ENCODE assay signal across 9 mouse cellular contexts in genomic region chr2:49358839-49359520, GRCm38 (mm10).
DNase-seq lines count a peak whose midpoint lies in the region; ATAC-seq lines count a peak whose summit lies in the region.
"Had no signal": no experiment of that assay in that cellular context is flagged by ENCODE, and none has a peak within 500 bp of the region (broad histone marks: within the 10 kb centered on the region; RNA-seq: fewer than 3 reads in every experiment).

No protein-coding gene starts in this region.

- H3K27ac ChIP-seq in neural tube, embryonic 15.5 days (replicated peaks), result no peak overlapping the region
- H3K27ac ChIP-seq: lung, embryonic 15.5 days had no signal

- no peaks in the 10 kb centered on the region for H3K9me3 ChIP-seq in neural tube, embryonic 15.5 days (replicated peaks)
- H3K9me3 ChIP-seq: lung, embryonic 15.5 days had no signal

- H3K27me3 ChIP-seq in neural tube, embryonic 15.5 days (replicated peaks), result no peaks in the 10 kb centered on the region
- H3K27me3 ChIP-seq: lung, embryonic 15.5 days had no signal

- intact Hi-C loops in heart, postnatal 36 days (cut with DNase I), result loop anchor here (1.0 to 10.0 kb wide), 3 partner anchors 86 to 375 kb away; no protein-coding TSS in a partner anchor
- intact Hi-C loops in left cerebral cortex, postnatal 25 days (cut with DNase I), result loop anchor here (1.0 to 2.0 kb wide), 2 partner anchors 368 to 375 kb away; no protein-coding TSS in a partner anchor

- no peaks in the 10 kb centered on the region for H3K36me3 ChIP-seq in neural tube, embryonic 15.5 days
- H3K36me3 ChIP-seq: lung, embryonic 15.5 days had no signal

- WGBS in neural tube, embryonic 15.5 days, result 59% methylated on average over 4 of the region's 4 CpGs

- H3K4me2 ChIP-seq in neural tube, embryonic 15.5 days, result no peak overlapping the region
- H3K4me2 ChIP-seq: lung, embryonic 15.5 days had no signal

- H3K4me1 ChIP-seq in neural tube, embryonic 15.5 days, result no peaks in the 10 kb centered on the region

- peak; percentile 30 for DNase-seq in neural tube, embryonic 10.5 days (ENCODE audit: extremely low spot score, low spot score)
- peak; percentile 61 for DNase-seq in ZHBTc4 (ENCODE audit: low read depth, low spot score)
- DNase-seq in cerebellum, postnatal 14 days, result peak; percentile 13 to 26
- DNase-seq in heart, postnatal 36 days, result peak; percentile 51 to 58
- peak; percentile 24 to 31 for DNase-seq in left cerebral cortex, postnatal 25 days (ENCODE audit: low spot score in 2 of 2)
- DNase-seq in retina, adult 2 months (ENCODE audit: low read depth, low spot score), result peak; percentile 9

- no peak overlapping the region for H3K9ac ChIP-seq in neural tube, embryonic 15.5 days (replicated peaks)
- H3K9ac ChIP-seq: lung, embryonic 15.5 days had no signal

- H3K4me3 ChIP-seq in neural tube, embryonic 15.5 days (replicated peaks), result no peak overlapping the region
- H3K4me3 ChIP-seq: erythroblast, embryonic 14.5 days; lung, embryonic 15.5 days had no signal

- ATAC-seq in neural tube, embryonic 15.5 days (ENCODE audit: low FRiP score), result no peak

Comparison
In these comparisons a context has a peak if more than half of its experiments do, and no peak if none do; other contexts are left out.
1. DNase-seq: peak in every context shown above with its lines; median percentile 61 in ZHBTc4; 54 in heart, postnatal 36 days; 30 in neural tube, embryonic 10.5 days; 28 in left cerebral cortex, postnatal 25 days; 20 in cerebellum, postnatal 14 days; 9 in retina, adult 2 months.